Mouse (Mus musculus): Measurements from ENCODE around the gene Aldh5a1.

DNA sequence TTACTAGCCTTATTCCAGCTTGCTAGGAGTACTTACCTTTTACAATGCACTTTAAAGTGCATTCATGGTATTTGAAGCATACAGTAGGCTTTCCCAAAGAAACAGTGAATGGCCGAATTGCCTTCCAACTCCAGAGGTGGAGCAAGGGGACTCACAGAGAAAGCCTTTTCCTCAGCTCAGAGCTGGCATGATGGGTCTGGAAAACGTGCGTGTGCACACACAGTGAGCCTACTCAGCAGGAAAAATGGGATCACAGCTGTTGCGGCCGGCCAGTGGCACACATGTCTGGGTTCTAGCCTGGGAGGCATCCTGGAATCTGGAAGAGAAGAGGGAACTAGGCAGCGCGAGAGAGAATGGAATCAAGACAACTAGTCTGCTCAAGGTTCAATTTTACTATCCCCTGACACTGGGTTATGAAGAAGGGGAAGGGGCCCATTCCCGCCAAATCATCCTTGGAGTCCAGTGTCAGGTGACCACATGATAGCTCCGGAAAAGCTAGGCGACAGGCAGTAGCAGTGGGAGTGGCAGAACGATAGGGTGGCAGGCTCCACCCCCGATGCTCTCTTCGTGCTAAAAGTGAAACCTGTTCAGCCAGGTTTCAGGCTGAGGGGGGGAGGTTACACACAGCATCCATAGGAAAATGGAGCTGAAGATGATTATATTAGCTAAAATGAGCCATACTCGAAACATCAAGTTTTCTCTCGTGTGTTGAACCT, 27.8 kb upstream of the Aldh5a1 start:
- no peak for TF ChIP-seq CTCF (IDR thresholded peaks at IDR 0.05; ENCODE audit: insufficient read depth, low read length)
- no peak for TF ChIP-seq POLR2A (IDR thresholded peaks at IDR 0.05; ENCODE audit: borderline replicate concordance, extremely low read depth, low read depth, low read length)
